Mouse (Mus musculus) C2C12 (cell line): ENCODE results near the gene Tspan14. TPM values are rescaled to one million over a fixed set of nuclear protein-coding genes. Genes with fewer than 3 reads are reported as not detected.

Experiments used
- H3K27me3 ChIP-seq: one replicate; pipeline ENCODE4 v1.6.1; 2011; ENCODE audit not compliant: control insufficient read depth, insufficient read depth, insufficient read length
- H3K36me3 ChIP-seq: one replicate; pipeline ENCODE4 v1.6.1; 2011; ENCODE audit not compliant: control insufficient read depth, insufficient read depth
- H3K4me3 ChIP-seq: one replicate; pipeline ENCODE4 v1.5.1; 2011; ENCODE audit warnings: mild to moderate bottlenecking, control low read depth; ENCODE audit not compliant: poor library complexity, insufficient read depth, severe bottlenecking
- H3K79me2 ChIP-seq: one replicate; pipeline ENCODE4 v1.6.1; 2011; ENCODE audit not compliant: control insufficient read depth, insufficient read depth
- H3K79me3 ChIP-seq: one replicate; pipeline ENCODE4 v1.6.1; 2011; ENCODE audit warnings: low read depth, control low read depth
- H3ac ChIP-seq: one replicate; pipeline ENCODE3; 2011; ENCODE audit warnings: low read depth; ENCODE audit not compliant: control insufficient read depth, insufficient read length
- CEBPB ChIP-seq: IDR thresholded peaks from one replicate; pipeline ENCODE4 v1.6.1; 2011; ENCODE audit warnings: low read depth, mild to moderate bottlenecking, control low read depth, moderate library complexity
- CTCF ChIP-seq: IDR thresholded peaks from one replicate; pipeline ENCODE4 v1.5.1; 2011; ENCODE audit not compliant: control insufficient read depth, insufficient read depth, insufficient read length
- FOSL1 ChIP-seq: IDR thresholded peaks from one replicate; pipeline ENCODE4 v1.8.0; 2011; ENCODE audit warnings: mild to moderate bottlenecking, low read length; ENCODE audit not compliant: poor library complexity, insufficient read depth, severe bottlenecking
- MAX ChIP-seq: IDR thresholded peaks from one replicate; pipeline ENCODE4 v1.6.1; 2011; ENCODE audit warnings: mild to moderate bottlenecking, control low read depth
- MYOD1 ChIP-seq: IDR thresholded peaks from one replicate; pipeline ENCODE4 v1.6.1; 2011; ENCODE audit warnings: low read depth; ENCODE audit not compliant: control insufficient read depth, insufficient read length
- MYOG ChIP-seq: IDR thresholded peaks from one replicate; pipeline ENCODE4 v1.6.1; 2011; ENCODE audit not compliant: control insufficient read depth, insufficient read length; ENCODE audit errors: extremely low read depth
- USF1 ChIP-seq: IDR thresholded peaks from one replicate; pipeline ENCODE4 v1.6.1; 2011; ENCODE audit warnings: low read depth, mild to moderate bottlenecking, control low read depth, moderate library complexity
- polyA plus RNA-seq: library from polyadenylated mRNA; unstranded; fragments of >200 nt; fragmentation: generic; extraction: Trizol; gene quantifications from one replicate; pipeline ENCODE4 v1.2.1, GENCODE M21; 2012; ENCODE audit warnings: missing spikeins

Tspan14 gene
- polyA plus RNA-seq, 1 experiment: 41.5 TPM

DNA sequence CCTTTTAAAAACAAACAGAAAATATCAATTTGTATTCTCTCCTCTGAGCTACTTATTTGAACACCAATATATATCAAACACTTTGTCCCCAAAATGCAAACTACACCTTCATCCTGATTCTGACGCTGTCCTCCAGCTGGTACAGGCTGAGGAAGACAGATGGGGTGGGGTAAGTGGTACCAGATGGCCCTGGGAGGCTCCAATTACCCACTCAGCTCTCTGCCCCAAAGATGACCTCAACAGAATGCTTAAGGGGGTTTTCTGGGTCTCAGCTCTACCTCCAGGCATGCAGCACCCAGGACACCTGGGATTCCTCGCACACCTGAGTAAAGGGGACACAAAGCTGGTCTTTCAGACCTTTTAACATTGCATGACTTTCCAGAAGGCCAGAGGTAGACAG, 13.9 kb downstream of the Tspan14 start:
- Histone ChIP-seq H3K4me3 (no peak overlapping the region), H3K79me3 (peaks cover 69% of the 10 kb centered on the region), H3ac (no peak overlapping the region), H3K36me3 (peaks cover 8% of the 10 kb centered on the region), H3K79me2 (peaks cover 92% of the 10 kb centered on the region), H3K27me3 (no peaks in the 10 kb centered on the region)
- TF ChIP-seq USF1 (no peak), MYOG (no peak), CEBPB (no peak), CTCF (no peak), MYOD1 (no peak), MAX (no peak), FOSL1 (no peak)

- Histone ChIP-seq H3K27me3 (no peaks in the 10 kb centered on the region), H3K79me2 (peaks cover 92% of the 10 kb centered on the region), H3K79me3 (peaks cover 65% of the 10 kb centered on the region), H3ac (no peak overlapping the region), H3K36me3 (peaks cover 9% of the 10 kb centered on the region), H3K4me3 (no peak overlapping the region)
- TF ChIP-seq USF1: no peak
- no peak for TF ChIP-seq CTCF
- no peak for TF ChIP-seq MYOG
- no peak for TF ChIP-seq CEBPB
- no peak for TF ChIP-seq FOSL1
- no peak for TF ChIP-seq MAX
- TF ChIP-seq MYOD1: no peak
These were observed 14.3 kb downstream of the Tspan14 start for GRCm38 (mm10) chr14:40952301-40952700.

DNA sequence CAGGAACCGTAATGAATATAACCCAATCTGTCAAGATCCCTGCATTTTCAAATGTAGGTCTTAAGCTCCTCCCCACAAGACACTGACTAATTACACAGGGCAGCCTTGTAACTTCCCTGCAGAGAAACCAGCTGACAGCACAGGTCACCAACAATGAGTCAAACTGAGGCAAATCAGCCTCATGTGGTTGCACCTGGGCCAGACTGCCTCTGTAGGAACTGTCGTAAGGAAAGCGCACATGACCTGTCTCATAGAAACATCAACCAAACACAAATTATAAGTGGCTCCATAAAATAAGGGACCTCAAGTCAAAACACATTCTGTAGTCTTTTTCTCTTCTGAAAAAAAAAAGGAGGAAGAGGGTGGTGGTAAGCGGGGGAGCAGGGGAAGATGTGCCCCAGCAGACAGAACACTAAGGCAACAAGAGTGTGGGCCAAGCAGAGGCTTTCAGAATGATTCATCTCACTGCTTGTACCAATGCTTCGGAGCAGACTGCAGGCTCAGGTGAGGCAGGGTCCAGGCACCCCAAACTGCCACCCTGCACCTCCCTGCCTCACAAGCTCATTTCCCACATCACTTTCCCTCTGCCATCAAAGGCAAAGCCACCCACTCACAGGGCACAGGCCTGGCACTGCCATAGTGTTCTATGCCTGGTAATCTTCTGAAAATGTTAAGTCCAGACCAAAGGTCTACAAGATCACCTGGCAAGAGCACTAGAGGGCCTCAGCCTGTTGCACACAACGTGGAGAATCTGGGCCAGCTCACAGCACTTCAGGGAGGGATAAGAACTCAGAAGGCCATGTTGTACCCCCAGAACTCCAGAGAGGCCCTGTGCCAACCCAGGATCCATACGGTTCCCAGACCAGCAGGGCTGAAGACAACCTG, 16.6 kb downstream of the Tspan14 start:
- peaks cover 100% of the 10 kb centered on the region for H3K79me2 ChIP-seq
- H3K27me3 ChIP-seq: no peaks in the 10 kb centered on the region
- H3K79me3 ChIP-seq: peaks cover 78% of the 10 kb centered on the region
- no peak overlapping the region for H3K4me3 ChIP-seq
- peaks cover 9% of the 10 kb centered on the region for H3K36me3 ChIP-seq
- H3ac ChIP-seq: no peak overlapping the region
- TF ChIP-seq MAX: no peak
- no peak for TF ChIP-seq FOSL1
- TF ChIP-seq MYOG: no peak
- TF ChIP-seq USF1: no peak

GRCm38 (mm10) chr14:40949047-40949446, 17.6 kb downstream of the Tspan14 start:
- H3K27me3 ChIP-seq: no peaks in the 10 kb centered on the region
- H3K4me3 ChIP-seq: no peak overlapping the region

DNA sequence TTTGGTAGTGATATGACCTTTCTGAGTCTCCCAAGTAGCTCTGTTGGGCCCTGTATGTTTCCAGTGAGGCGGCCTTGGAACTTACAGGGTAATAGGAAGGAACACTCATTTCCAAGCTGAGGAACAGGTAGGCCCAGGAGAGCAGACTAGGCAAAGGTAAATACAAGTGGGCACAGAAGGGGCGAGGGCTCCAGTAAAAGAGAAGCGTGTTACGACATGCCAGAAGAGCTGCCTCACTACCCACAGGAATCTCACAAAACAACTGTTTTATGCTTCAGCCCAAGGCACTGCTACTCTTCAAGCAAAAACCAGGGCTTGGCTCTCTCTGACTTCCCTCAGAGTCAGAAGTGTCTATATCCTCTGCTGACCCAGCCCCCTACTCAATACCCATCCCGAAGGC, 18.1 kb downstream of the Tspan14 start:
- no peak for TF ChIP-seq FOSL1
- TF ChIP-seq MAX: no peak
- no peak for TF ChIP-seq CTCF
- no peak for TF ChIP-seq MYOG
- Histone ChIP-seq H3K4me3 (no peak overlapping the region), H3K36me3 (peaks cover 9% of the 10 kb centered on the region), H3K79me3 (peaks cover 74% of the 10 kb centered on the region), H3K79me2 (peaks cover 100% of the 10 kb centered on the region), H3K27me3 (no peaks in the 10 kb centered on the region), H3ac (no peak overlapping the region)

More at GRCm38 (mm10) chr14:40949047-40949446, 17.6 kb downstream of the Tspan14 start:
- Histone ChIP-seq H3K36me3 (peaks cover 9% of the 10 kb centered on the region), H3K79me3 (peaks cover 78% of the 10 kb centered on the region), H3ac (no peak overlapping the region), H3K79me2 (peaks cover 100% of the 10 kb centered on the region)
- no peak for TF ChIP-seq FOSL1

- TF ChIP-seq CEBPB (no peak), USF1 (no peak), MYOD1 (no peak), MYOG (no peak), CTCF (no peak), MAX (no peak), FOSL1 (no peak)
- Histone ChIP-seq H3K79me2 (peaks cover 100% of the 10 kb centered on the region), H3ac (no peak overlapping the region), H3K79me3 (peaks cover 69% of the 10 kb centered on the region), H3K36me3 (peaks cover 9% of the 10 kb centered on the region), H3K4me3 (no peak overlapping the region), H3K27me3 (no peaks in the 10 kb centered on the region)
These were observed 18.9 kb downstream of the Tspan14 start for GRCm38 (mm10) chr14:40947431-40948394.
